Mouse (Mus musculus): ENCODE measurements around the gene Ociad1. TPM values are rescaled to one million over a fixed set of nuclear protein-coding genes. Genes with fewer than 3 reads are reported as not detected.

Gene Ociad1
- total and polyA plus RNA-seq, 2 experiments = 50.3 to 68.1 TPM

- H3K27ac ChIP-seq (replicated peaks; ENCODE audit: insufficient read depth, low read depth, low read length) = no peak overlapping the region
- TF ChIP-seq POLR2A (IDR thresholded peaks at IDR 0.05; ENCODE audit: extremely low read depth, insufficient read depth, low read length) (no peak), CTCF (IDR thresholded peaks at IDR 0.05; ENCODE audit: low read depth, low read length) (no peak)
- no peaks in the 10 kb centered on the region for H3K36me3 ChIP-seq (ENCODE audit: control insufficient read depth, insufficient read depth, low read length)
- no peaks in the 10 kb centered on the region for H3K79me2 ChIP-seq (ENCODE audit: control insufficient read depth, insufficient read depth, low read length)
- 78% methylated on average over 2 of the region's 2 CpGs for WGBS
- no peak overlapping the region for H3K4me3 ChIP-seq (ENCODE audit: insufficient read depth, low read depth, low read length)
- H3K4me1 ChIP-seq (ENCODE audit: control insufficient read depth, insufficient read depth, low read length) = peaks cover 5% of the 10 kb centered on the region
- no peak overlapping the region for H3K9ac ChIP-seq (ENCODE audit: low read depth, low read length)
- DNase-seq (ENCODE audit: extremely low read depth, low read depth, low spot score) = no peak
- H3K27me3 ChIP-seq (ENCODE audit: control insufficient read depth, insufficient read depth, low read length) = no peaks in the 10 kb centered on the region
These were observed 17.6 kb upstream of the Ociad1 start for GRCm38 (mm10) chr5:73274941-73275340.

DNA sequence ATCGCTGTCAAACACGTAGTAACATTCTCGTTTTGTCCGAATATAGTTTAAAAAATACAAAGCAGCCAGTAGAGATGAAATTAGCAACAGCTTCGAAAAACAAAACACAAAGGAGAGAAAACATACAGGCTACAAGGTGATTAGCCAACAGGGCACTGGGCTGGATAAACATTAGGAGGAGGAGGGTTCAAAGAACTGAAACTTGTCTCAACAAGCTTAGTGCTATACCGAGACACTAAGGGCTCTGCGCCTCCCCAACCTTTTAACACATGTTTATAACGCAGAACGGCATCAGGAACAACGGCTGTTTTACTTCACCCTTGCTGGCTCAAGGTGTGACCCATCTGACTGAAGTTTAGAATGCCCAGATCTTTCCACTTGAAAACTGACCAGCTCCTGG is 13.4 kb upstream of the Ociad1 start:
- Histone ChIP-seq H3K27me3 (ENCODE audit: control insufficient read depth, insufficient read depth, low read length) (no peaks in the 10 kb centered on the region), H3K9ac (ENCODE audit: low read depth, low read length) (peak overlapping the region; percentile 8; the same call in 1 of the 2 replicates), H3K4me1 (ENCODE audit: control insufficient read depth, insufficient read depth, low read length) (peaks cover 5% of the 10 kb centered on the region), H3K36me3 (ENCODE audit: control insufficient read depth, insufficient read depth, low read length) (no peaks in the 10 kb centered on the region), H3K27ac (replicated peaks; ENCODE audit: insufficient read depth, low read depth, low read length) (no peak overlapping the region), H3K4me3 (ENCODE audit: insufficient read depth, low read depth, low read length) (no peak overlapping the region), H3K79me2 (ENCODE audit: control insufficient read depth, insufficient read depth, low read length) (no peaks in the 10 kb centered on the region)
- peak; percentile 73 for DNase-seq (ENCODE audit: extremely low read depth, low read depth, low spot score)
- WGBS = 41% methylated on average over 10 of the region's 10 CpGs
- no peak for TF ChIP-seq POLR2A (IDR thresholded peaks at IDR 0.05; ENCODE audit: extremely low read depth, insufficient read depth, low read length)
- no peak for TF ChIP-seq CTCF (IDR thresholded peaks at IDR 0.05; ENCODE audit: low read depth, low read length)

DNA sequence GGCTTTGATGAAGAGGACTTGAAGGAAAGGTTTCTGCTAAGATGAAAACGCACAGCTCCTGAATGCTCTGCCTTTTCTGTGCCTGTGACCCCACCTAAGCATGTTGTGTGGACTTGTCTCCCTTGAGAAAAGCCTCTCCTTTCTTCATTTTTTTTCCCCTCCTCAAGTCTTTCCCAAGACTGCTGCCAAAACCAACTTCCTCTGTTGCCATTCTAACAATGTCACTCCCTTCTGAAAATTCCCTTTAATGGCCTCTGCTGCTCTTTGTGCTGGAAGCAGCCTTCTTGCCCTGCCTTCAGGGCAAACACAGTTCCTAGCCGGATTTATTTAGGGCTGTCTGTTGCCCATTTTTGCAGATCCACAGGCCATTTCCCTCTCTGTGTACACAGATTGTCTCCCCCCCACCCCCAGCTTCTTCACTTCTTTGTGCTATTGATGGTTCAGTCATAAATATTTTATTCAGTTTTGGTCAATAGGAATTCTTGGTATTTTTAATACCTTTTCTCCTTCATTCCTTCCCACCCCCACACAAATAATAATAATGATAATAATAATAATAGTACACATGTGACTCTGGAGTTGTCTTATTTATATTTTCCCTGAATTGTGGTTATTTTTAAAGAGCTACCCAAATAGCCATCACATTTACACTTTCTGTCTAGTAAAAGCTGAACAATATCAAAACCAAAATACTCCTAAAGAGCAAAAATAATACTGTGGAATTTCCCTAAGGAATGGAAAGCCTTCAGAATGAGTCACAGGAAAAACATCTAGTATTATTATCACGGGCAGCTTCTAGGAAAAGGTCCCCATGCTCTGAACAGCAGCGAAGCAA is 12.6 kb upstream of the Ociad1 start:
- Histone ChIP-seq H3K27ac (replicated peaks; ENCODE audit: insufficient read depth, low read depth, low read length) (no peak overlapping the region), H3K4me3 (ENCODE audit: insufficient read depth, low read depth, low read length) (no peak overlapping the region), H3K36me3 (ENCODE audit: control insufficient read depth, insufficient read depth, low read length) (no peaks in the 10 kb centered on the region), H3K9ac (ENCODE audit: low read depth, low read length) (no peak overlapping the region), H3K27me3 (ENCODE audit: control insufficient read depth, insufficient read depth, low read length) (no peaks in the 10 kb centered on the region), H3K79me2 (ENCODE audit: control insufficient read depth, insufficient read depth, low read length) (no peaks in the 10 kb centered on the region), H3K4me1 (ENCODE audit: control insufficient read depth, insufficient read depth, low read length) (peaks cover 5% of the 10 kb centered on the region)
- WGBS = 51% methylated on average over 4 of the region's 4 CpGs
- TF ChIP-seq CTCF (IDR thresholded peaks at IDR 0.05; ENCODE audit: low read depth, low read length) (no peak), POLR2A (IDR thresholded peaks at IDR 0.05; ENCODE audit: extremely low read depth, insufficient read depth, low read length) (no peak)
- DNase-seq (ENCODE audit: extremely low read depth, low read depth, low spot score) = no peak

GRCm38 (mm10) chr5:73280567-73280850 is 12.1 kb upstream of the Ociad1 start:
- Histone ChIP-seq H3K9ac (ENCODE audit: low read depth, low read length) (no peak overlapping the region), H3K4me3 (ENCODE audit: insufficient read depth, low read depth, low read length) (no peak overlapping the region), H3K27ac (replicated peaks; ENCODE audit: insufficient read depth, low read depth, low read length) (no peak overlapping the region), H3K4me1 (ENCODE audit: control insufficient read depth, insufficient read depth, low read length) (peaks cover 5% of the 10 kb centered on the region), H3K36me3 (ENCODE audit: control insufficient read depth, insufficient read depth, low read length) (no peaks in the 10 kb centered on the region), H3K27me3 (ENCODE audit: control insufficient read depth, insufficient read depth, low read length) (no peaks in the 10 kb centered on the region), H3K79me2 (ENCODE audit: control insufficient read depth, insufficient read depth, low read length) (no peaks in the 10 kb centered on the region)
- TF ChIP-seq CTCF (IDR thresholded peaks at IDR 0.05; ENCODE audit: low read depth, low read length) = no peak
- no peak for TF ChIP-seq POLR2A (IDR thresholded peaks at IDR 0.05; ENCODE audit: extremely low read depth, insufficient read depth, low read length)
- 25% methylated on average over 4 of the region's 4 CpGs for WGBS
- DNase-seq (ENCODE audit: extremely low read depth, low read depth, low spot score) = no peak

DNA sequence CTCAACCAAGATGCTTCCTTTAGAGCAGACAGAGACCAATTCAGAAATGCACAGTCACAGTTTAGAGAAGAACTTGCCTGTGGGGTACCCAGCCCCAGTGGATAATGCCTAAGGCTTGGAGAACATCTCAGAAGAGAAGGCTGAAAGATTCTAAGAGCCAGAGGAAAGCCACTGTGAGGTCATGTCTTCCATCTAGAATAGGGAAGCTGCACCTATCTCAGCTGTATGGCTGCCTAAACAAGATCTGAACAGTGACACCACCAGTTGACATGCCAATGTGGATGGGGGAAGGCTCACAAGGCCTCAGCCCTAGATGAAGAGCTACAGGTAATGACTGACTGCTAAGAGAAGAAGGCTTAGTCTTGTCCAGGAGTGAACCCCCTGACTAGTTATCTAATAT is 8.5 kb upstream of the Ociad1 start:
- TF ChIP-seq POLR2A (IDR thresholded peaks at IDR 0.05; ENCODE audit: extremely low read depth, insufficient read depth, low read length) (no peak), CTCF (IDR thresholded peaks at IDR 0.05; ENCODE audit: low read depth, low read length) (no peak)
- peaks cover 8% of the 10 kb centered on the region for H3K4me1 ChIP-seq (ENCODE audit: control insufficient read depth, insufficient read depth, low read length)
- no peak overlapping the region for H3K9ac ChIP-seq (ENCODE audit: low read depth, low read length)
- H3K36me3 ChIP-seq (ENCODE audit: control insufficient read depth, insufficient read depth, low read length) = no peaks in the 10 kb centered on the region
- H3K27ac ChIP-seq (replicated peaks; ENCODE audit: insufficient read depth, low read depth, low read length) = no peak overlapping the region
- no peak for DNase-seq (ENCODE audit: extremely low read depth, low read depth, low spot score)
- H3K4me3 ChIP-seq (ENCODE audit: insufficient read depth, low read depth, low read length) = no peak overlapping the region
- H3K27me3 ChIP-seq (ENCODE audit: control insufficient read depth, insufficient read depth, low read length) = no peaks in the 10 kb centered on the region
- no peaks in the 10 kb centered on the region for H3K79me2 ChIP-seq (ENCODE audit: control insufficient read depth, insufficient read depth, low read length)

- Histone ChIP-seq H3K4me3 (ENCODE audit: insufficient read depth, low read depth, low read length) (no peak overlapping the region), H3K36me3 (ENCODE audit: control insufficient read depth, insufficient read depth, low read length) (no peaks in the 10 kb centered on the region), H3K27me3 (ENCODE audit: control insufficient read depth, insufficient read depth, low read length) (no peaks in the 10 kb centered on the region), H3K79me2 (ENCODE audit: control insufficient read depth, insufficient read depth, low read length) (no peaks in the 10 kb centered on the region), H3K9ac (ENCODE audit: low read depth, low read length) (no peak overlapping the region), H3K27ac (replicated peaks; ENCODE audit: insufficient read depth, low read depth, low read length) (no peak overlapping the region), H3K4me1 (ENCODE audit: control insufficient read depth, insufficient read depth, low read length) (peaks cover 3% of the 10 kb centered on the region)
- WGBS = 94% methylated on average over 3 of the region's 3 CpGs
- TF ChIP-seq POLR2A (IDR thresholded peaks at IDR 0.05; ENCODE audit: extremely low read depth, insufficient read depth, low read length) (no peak), CTCF (IDR thresholded peaks at IDR 0.05; ENCODE audit: low read depth, low read length) (no peak)
- DNase-seq (ENCODE audit: extremely low read depth, low read depth, low spot score) = no peak
These were observed 7.1 kb upstream of the Ociad1 start for GRCm38 (mm10) chr5:73285470-73285978.

Data from liver, adult 2 months (tissue).